Mouse (Mus musculus) left cerebral cortex, postnatal 36 days (tissue): Measurements from ENCODE around the gene Gm4871. TPM values are rescaled to one million over a fixed set of nuclear protein-coding genes. Genes with fewer than 3 reads are reported as not detected.

Experiments used
- DNase-seq, 2 experiments: peaks; one replicate each; pipeline ENCODE4 v3.0.0; 2021 to 2022; ENCODE audit warnings: low spot score in 2 of 2, mixed read lengths in 1 of 2
- intact Hi-C: fragments of 180-260 bp; cut with DNase I; formaldehyde crosslinking; loops from one replicate; pipeline ENCODE4 v1.15.1; 2025
- total RNA-seq, 2 experiments: library from RNA; stranded (reverse); gene quantifications; 2 replicates each; pipeline ENCODE4 v1.2.3; 2021

Gm4871 gene
- total RNA-seq, 2 experiments from 2014 or later = not detected

- no peak for DNase-seq
- intact Hi-C loops = no loop called here
Measured at GRCm38 (mm10) chr5:145004495-145004894, 28.1 kb downstream of the Gm4871 start.

- intact Hi-C loops = no loop called here
- no peak for DNase-seq
Measured at GRCm38 (mm10) chr5:145003362-145003761, 29.2 kb downstream of the Gm4871 start.

- intact Hi-C loops = no loop called here
- DNase-seq = no peak
Measured at GRCm38 (mm10) chr5:144998491-144998890, 34.1 kb downstream of the Gm4871 start.

- intact Hi-C loops = no loop called here
- DNase-seq = no peak
Measured at GRCm38 (mm10) chr5:144990481-144990880, 42.1 kb downstream of the Gm4871 start.

GRCm38 (mm10) chr5:144990051-144990450 is 42.5 kb downstream of the Gm4871 start:
- DNase-seq = no peak

GRCm38 (mm10) chr5:144989061-144989405 is 43.5 kb downstream of the Gm4871 start:
- intact Hi-C loops = loop anchor here (5.0 kb wide), 1 partner anchor 112 kb away; no protein-coding TSS in a partner anchor
- no peak for DNase-seq

More at GRCm38 (mm10) chr5:144990051-144990450, 42.5 kb downstream of the Gm4871 start:
- intact Hi-C loops = no loop called here

GRCm38 (mm10) chr5:144988340-144989060 is 44.1 kb downstream of the Gm4871 start:
- DNase-seq = peak; percentile 31 to 46
- intact Hi-C loops = loop anchor here (5.0 kb wide), 1 partner anchor 111 kb away; no protein-coding TSS in a partner anchor

GRCm38 (mm10) chr5:144987561-144987960 is 45.0 kb downstream of the Gm4871 start:
- DNase-seq = no peak
- intact Hi-C loops = loop anchor here (5.0 kb wide), 1 partner anchor 110 kb away; no protein-coding TSS in a partner anchor

GRCm38 (mm10) chr5:144984839-144985238 is 47.7 kb downstream of the Gm4871 start:
- no peak for DNase-seq
- intact Hi-C loops = loop anchor here (5.0 kb wide), 1 partner anchor 108 kb away; no protein-coding TSS in a partner anchor

GRCm38 (mm10) chr5:144983227-144983626 is 49.3 kb downstream of the Gm4871 start:
- intact Hi-C loops = no loop called here
- DNase-seq = no peak

Other genes with a start within 250 kb of the Gm4871 start
- 10 to 100 TPM; 34.6 to 37.2 TPM for gene Smurf1, start 66.9 kb downstream of the Gm4871 start, total RNA-seq
- not detected for gene 1700018F24Rik, start 10.2 kb upstream of the Gm4871 start, total RNA-seq
- 100 to 1,000 TPM; 194 to 211 TPM for gene Arpc1a, start 51.1 kb upstream of the Gm4871 start, total RNA-seq
- gene Kpna7, start 51.3 kb upstream of the Gm4871 start, total RNA-seq = not detected
- 10 to 100 TPM; 23.6 to 24.1 TPM for gene Arpc1b, start 81.5 kb upstream of the Gm4871 start, total RNA-seq
- 100 to 1,000 TPM in 1 of 2 experiments, 10 to 100 TPM in 1; 93.9 to 102 TPM for gene Pdap1, start 107.5 kb upstream of the Gm4871 start, total RNA-seq
- gene Bud31, start 107.6 kb upstream of the Gm4871 start, total RNA-seq = 10 to 100 TPM; 78.7 to 89.9 TPM
- gene Ptcd1, start 134.4 kb upstream of the Gm4871 start, total RNA-seq = 10 to 100 TPM; 20.7 to 21.9 TPM
- gene Cpsf4, start 134.5 kb upstream of the Gm4871 start, total RNA-seq = 10 to 100 TPM; 23.2 to 26.9 TPM
- gene Atp5j2, start 159.3 kb upstream of the Gm4871 start, total RNA-seq = 100 to 1,000 TPM; 219 to 270 TPM
- 10 to 100 TPM; 12.6 to 14.3 TPM for gene Zkscan14, start 169.1 kb upstream of the Gm4871 start, total RNA-seq
- gene Zkscan5, start 171.8 kb upstream of the Gm4871 start, total RNA-seq = 10 to 100 TPM; 10.8 to 11.9 TPM
- gene Zfp655, start 199.0 kb upstream of the Gm4871 start, total RNA-seq = 10 to 100 TPM; 31.2 to 31.6 TPM
- gene Zscan25, start 247.7 kb upstream of the Gm4871 start, total RNA-seq = 10 to 100 TPM; 20.6 to 21.0 TPM